Mouse (Mus musculus): Measurements from ENCODE around the gene Olfr279. TPM values are rescaled to one million over a fixed set of nuclear protein-coding genes. Genes with fewer than 3 reads are reported as not detected.

The Olfr279 gene
- polyA plus RNA-seq, 1 experiment from 2014 or later = not detected

DNA sequence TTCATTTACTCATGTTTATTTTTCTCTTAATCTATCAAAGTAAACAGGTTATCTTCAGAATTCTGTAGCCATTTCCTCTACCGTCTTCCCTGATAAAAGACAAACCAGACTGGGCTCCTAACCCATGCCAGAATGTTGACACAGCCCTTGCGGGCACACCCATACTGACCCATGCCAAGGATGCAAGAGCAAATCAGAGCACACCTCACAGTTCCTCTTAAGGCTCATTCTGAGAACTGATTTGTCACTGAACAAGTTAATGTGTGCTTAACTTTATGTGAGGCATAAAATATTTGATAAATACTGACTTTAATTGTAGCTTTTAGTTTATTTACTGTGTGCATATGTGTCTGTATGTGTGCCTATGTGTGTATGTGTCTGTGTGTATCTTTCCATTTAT, 870 bp upstream of the Olfr279 start:
- no peaks in the 10 kb centered on the region for H3K9me3 ChIP-seq (replicated peaks; ENCODE audit: low read length)
- TF ChIP-seq CTCF (IDR thresholded peaks at IDR 0.05; ENCODE audit: low read depth) = no peak
- H3K27ac ChIP-seq = no peak overlapping the region
- H3K4me2 ChIP-seq (ENCODE audit: low read length) = no peak overlapping the region
- H3K4me3 ChIP-seq (replicated peaks; ENCODE audit: low read depth, low read length) = no peak overlapping the region
- DNase-seq (ENCODE audit: low spot score) = no peak
- H3K27me3 ChIP-seq (ENCODE audit: insufficient read depth, low read length) = no peaks in the 10 kb centered on the region
- ATAC-seq (replicated peaks; ENCODE audit: low FRiP score, low read depth) = no peak
- WGBS = 74% methylated on average over 2 of the region's 2 CpGs
- H3K9ac ChIP-seq (ENCODE audit: low read depth, low read length) = no peak overlapping the region
- no peaks in the 10 kb centered on the region for H3K36me3 ChIP-seq (ENCODE audit: insufficient read depth, low read length)
- no peaks in the 10 kb centered on the region for H3K4me1 ChIP-seq (replicated peaks; ENCODE audit: insufficient read depth, low read length)

DNA sequence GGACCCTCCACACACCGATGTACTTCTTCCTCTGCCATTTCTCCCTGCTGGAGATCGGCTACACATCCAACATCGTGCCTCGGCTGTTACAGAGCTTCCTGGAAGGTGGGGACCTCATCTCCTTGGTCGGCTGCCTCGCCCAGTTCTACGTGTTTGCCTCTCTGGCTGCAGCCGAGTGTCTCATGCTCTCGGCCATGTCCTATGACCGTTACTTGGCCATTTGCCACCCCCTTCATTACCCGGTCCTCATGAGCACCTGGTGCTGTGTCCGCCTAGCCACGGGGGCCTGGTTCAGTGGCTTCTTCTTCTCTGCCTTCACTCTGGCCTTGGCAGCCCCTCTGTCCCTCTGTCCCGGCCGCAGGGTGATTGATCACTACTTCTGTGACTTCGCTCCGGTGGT, 5.4 kb downstream of the Olfr279 start:
- DNase-seq (ENCODE audit: low spot score) (no peak), ATAC-seq (replicated peaks; ENCODE audit: low FRiP score, low read depth) (no peak)
- Histone ChIP-seq H3K27ac (no peak overlapping the region), H3K9ac (ENCODE audit: low read depth, low read length) (no peak overlapping the region), H3K36me3 (ENCODE audit: insufficient read depth, low read length) (no peaks in the 10 kb centered on the region), H3K4me1 (replicated peaks; ENCODE audit: insufficient read depth, low read length) (no peaks in the 10 kb centered on the region), H3K4me3 (replicated peaks; ENCODE audit: low read depth, low read length) (no peak overlapping the region), H3K4me2 (ENCODE audit: low read length) (no peak overlapping the region), H3K27me3 (ENCODE audit: insufficient read depth, low read length) (no peaks in the 10 kb centered on the region), H3K9me3 (replicated peaks; ENCODE audit: low read length) (no peaks in the 10 kb centered on the region)
- TF ChIP-seq CTCF (IDR thresholded peaks at IDR 0.05; ENCODE audit: low read depth) = no peak
- WGBS = 86% methylated on average over 17 of the region's 17 CpGs

DNA sequence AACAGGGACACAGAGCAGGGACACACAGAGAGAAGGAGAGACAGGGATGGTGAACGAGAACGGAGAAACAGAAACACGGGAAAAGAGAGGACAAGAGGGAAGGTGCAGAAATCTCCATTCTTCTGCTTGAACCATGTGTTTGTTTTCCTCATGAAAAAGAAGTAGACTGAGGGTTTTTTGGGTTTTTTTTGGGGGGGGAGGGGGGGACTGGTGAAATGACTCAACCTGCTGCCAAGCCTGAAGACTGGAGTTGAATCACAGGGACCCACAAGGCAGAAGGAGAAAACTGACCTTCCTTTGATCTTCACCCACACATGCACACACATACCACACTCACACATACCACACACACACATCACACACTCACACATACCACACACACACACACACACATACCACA, 11.1 kb downstream of the Olfr279 start:
- Histone ChIP-seq H3K36me3 (ENCODE audit: insufficient read depth, low read length) (no peaks in the 10 kb centered on the region), H3K9me3 (replicated peaks; ENCODE audit: low read length) (no peaks in the 10 kb centered on the region), H3K4me3 (replicated peaks; ENCODE audit: low read depth, low read length) (no peak overlapping the region), H3K27me3 (ENCODE audit: insufficient read depth, low read length) (no peaks in the 10 kb centered on the region), H3K4me1 (replicated peaks; ENCODE audit: insufficient read depth, low read length) (no peaks in the 10 kb centered on the region), H3K9ac (ENCODE audit: low read depth, low read length) (no peak overlapping the region), H3K27ac (no peak overlapping the region), H3K4me2 (ENCODE audit: low read length) (no peak overlapping the region)
- DNase-seq (ENCODE audit: low spot score) (no peak), ATAC-seq (replicated peaks; ENCODE audit: low FRiP score, low read depth) (no peak)
- TF ChIP-seq CTCF (IDR thresholded peaks at IDR 0.05; ENCODE audit: low read depth) = no peak
- WGBS = 83% methylated on average over 3 of the region's 3 CpGs

DNA sequence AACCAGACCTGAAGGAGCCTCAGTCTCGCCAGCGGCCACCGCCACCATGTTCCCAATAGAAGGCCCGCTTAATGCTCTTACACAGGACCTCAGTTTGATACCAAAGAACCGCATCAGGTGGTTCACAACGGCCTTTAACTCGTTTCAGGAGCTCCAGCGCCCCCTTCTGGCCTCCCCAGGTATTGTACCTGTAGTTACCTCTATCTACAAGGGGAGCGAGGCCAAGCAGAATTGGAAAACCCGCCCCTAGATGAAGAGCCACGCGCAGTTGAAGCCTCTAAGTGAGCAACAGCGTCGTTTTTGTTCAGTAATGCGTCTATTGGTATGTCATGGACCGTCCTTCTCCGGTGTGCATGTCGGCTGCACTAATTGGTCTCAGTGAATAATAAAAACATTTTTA, 12.3 kb downstream of the Olfr279 start:
- H3K27me3 ChIP-seq (ENCODE audit: insufficient read depth, low read length) = no peaks in the 10 kb centered on the region
- DNase-seq (ENCODE audit: low spot score) (peak; percentile 63), ATAC-seq (replicated peaks; ENCODE audit: low FRiP score, low read depth) (no peak)
- WGBS = 12% methylated on average over 18 of the region's 18 CpGs
- no peak overlapping the region for H3K4me2 ChIP-seq (ENCODE audit: low read length)
- no peak overlapping the region for H3K4me3 ChIP-seq (replicated peaks; ENCODE audit: low read depth, low read length)
- peak; percentile 82 for TF ChIP-seq CTCF (IDR thresholded peaks at IDR 0.05; ENCODE audit: low read depth)
- H3K27ac ChIP-seq = no peak overlapping the region
- H3K36me3 ChIP-seq (ENCODE audit: insufficient read depth, low read length) = no peaks in the 10 kb centered on the region
- no peaks in the 10 kb centered on the region for H3K4me1 ChIP-seq (replicated peaks; ENCODE audit: insufficient read depth, low read length)
- no peaks in the 10 kb centered on the region for H3K9me3 ChIP-seq (replicated peaks; ENCODE audit: low read length)
- no peak overlapping the region for H3K9ac ChIP-seq (ENCODE audit: low read depth, low read length)

DNA sequence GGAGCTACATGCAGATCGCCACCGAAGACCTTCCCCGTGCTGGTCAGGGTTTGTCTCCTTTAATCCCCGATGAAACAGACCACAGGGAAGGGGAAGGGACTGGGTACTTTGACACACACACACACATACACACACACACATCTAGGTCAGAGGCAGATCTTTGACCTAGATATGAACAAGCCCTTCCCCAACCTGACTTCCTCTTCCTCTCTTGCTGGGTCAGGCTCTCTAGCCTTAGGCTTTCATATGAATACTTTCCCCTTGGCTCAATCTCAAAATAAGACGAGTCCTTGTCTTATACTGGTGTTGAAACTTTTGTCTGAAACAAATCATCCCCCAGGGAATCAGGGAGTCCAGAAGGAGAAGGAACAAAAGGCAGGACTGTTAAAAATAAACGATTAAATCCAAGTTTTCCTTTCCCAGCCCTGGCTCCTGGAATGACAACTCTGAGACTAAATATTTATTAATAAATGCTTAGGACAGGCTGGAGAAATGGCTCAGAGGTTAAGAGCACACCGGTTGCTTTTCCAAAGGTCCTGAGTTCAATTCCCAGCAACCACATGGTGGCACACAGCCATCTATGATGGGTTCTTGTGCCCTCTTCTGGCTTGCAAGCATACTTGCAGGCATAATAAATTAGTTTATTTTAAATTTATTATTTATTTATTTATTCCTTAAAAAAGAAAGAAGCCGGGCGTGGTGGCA, 14.2 kb downstream of the Olfr279 start:
- Histone ChIP-seq H3K27ac (no peak overlapping the region), H3K9me3 (replicated peaks; ENCODE audit: low read length) (no peaks in the 10 kb centered on the region), H3K9ac (ENCODE audit: low read depth, low read length) (no peak overlapping the region), H3K4me3 (replicated peaks; ENCODE audit: low read depth, low read length) (no peak overlapping the region), H3K27me3 (ENCODE audit: insufficient read depth, low read length) (no peaks in the 10 kb centered on the region), H3K36me3 (ENCODE audit: insufficient read depth, low read length) (no peaks in the 10 kb centered on the region), H3K4me2 (ENCODE audit: low read length) (no peak overlapping the region), H3K4me1 (replicated peaks; ENCODE audit: insufficient read depth, low read length) (no peaks in the 10 kb centered on the region)
- WGBS = 70% methylated on average over 9 of the region's 9 CpGs
- ATAC-seq (replicated peaks; ENCODE audit: low FRiP score, low read depth) = no peak
- no peak for DNase-seq (ENCODE audit: low spot score)
- TF ChIP-seq CTCF (IDR thresholded peaks at IDR 0.05; ENCODE audit: low read depth) = no peak

DNA sequence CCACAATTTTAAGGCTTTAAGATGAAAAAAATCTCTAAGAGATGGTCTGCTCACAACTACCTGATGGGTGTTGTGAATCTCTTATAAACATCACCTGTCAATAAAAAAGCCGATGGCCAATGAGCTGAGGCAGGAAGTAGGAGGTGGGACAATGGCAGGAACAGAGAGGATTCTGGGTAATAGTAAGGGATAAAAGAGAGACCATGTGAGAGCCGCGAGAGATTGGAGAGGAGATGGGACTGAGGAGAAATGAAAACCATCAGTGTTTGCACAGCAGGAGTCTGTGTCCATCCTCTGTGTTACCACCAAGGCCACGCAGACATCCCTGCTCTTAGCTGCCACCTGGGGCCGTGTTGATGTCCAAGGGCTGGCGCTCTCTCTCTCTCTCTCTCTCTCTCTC, 15.1 kb downstream of the Olfr279 start:
- Histone ChIP-seq H3K9me3 (replicated peaks; ENCODE audit: low read length) (no peaks in the 10 kb centered on the region), H3K27me3 (ENCODE audit: insufficient read depth, low read length) (no peaks in the 10 kb centered on the region), H3K4me2 (ENCODE audit: low read length) (no peak overlapping the region), H3K9ac (ENCODE audit: low read depth, low read length) (no peak overlapping the region), H3K4me1 (replicated peaks; ENCODE audit: insufficient read depth, low read length) (no peaks in the 10 kb centered on the region), H3K4me3 (replicated peaks; ENCODE audit: low read depth, low read length) (no peak overlapping the region), H3K36me3 (ENCODE audit: insufficient read depth, low read length) (no peaks in the 10 kb centered on the region), H3K27ac (no peak overlapping the region)
- TF ChIP-seq CTCF (IDR thresholded peaks at IDR 0.05; ENCODE audit: low read depth) = no peak
- DNase-seq (ENCODE audit: low spot score) = no peak
- 89% methylated on average over 6 of the region's 6 CpGs for WGBS
- ATAC-seq (replicated peaks; ENCODE audit: low FRiP score, low read depth) = no peak

DNA sequence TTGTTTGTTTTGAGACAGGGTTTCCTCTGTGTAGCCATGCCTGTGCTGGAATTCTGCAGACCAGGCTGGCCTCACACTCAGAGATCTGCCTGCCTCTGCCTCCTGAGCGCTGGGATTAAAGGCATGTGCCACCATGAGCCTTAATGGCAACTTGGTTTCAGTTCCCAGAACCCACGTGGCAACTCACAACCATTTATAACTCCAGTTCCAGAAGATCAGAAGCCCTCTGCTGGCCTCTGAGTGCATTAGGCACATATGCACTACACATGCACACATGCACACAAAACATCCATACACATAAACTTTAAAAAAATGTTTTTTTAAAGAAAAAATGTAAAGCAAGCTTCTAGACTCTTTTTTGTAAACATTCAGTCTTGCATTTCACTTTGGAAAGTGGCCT, 17.2 kb downstream of the Olfr279 start:
- no peaks in the 10 kb centered on the region for H3K4me1 ChIP-seq (replicated peaks; ENCODE audit: insufficient read depth, low read length)
- no peak overlapping the region for H3K9ac ChIP-seq (ENCODE audit: low read depth, low read length)
- no peak for TF ChIP-seq CTCF (IDR thresholded peaks at IDR 0.05; ENCODE audit: low read depth)
- 49% methylated on average over 2 of the region's 2 CpGs for WGBS
- H3K27ac ChIP-seq = no peak overlapping the region
- no peaks in the 10 kb centered on the region for H3K36me3 ChIP-seq (ENCODE audit: insufficient read depth, low read length)
- H3K9me3 ChIP-seq (replicated peaks; ENCODE audit: low read length) = no peaks in the 10 kb centered on the region
- DNase-seq (ENCODE audit: low spot score) (no peak), ATAC-seq (replicated peaks; ENCODE audit: low FRiP score, low read depth) (no peak)
- no peak overlapping the region for H3K4me2 ChIP-seq (ENCODE audit: low read length)
- H3K27me3 ChIP-seq (ENCODE audit: insufficient read depth, low read length) = no peaks in the 10 kb centered on the region
- no peak overlapping the region for H3K4me3 ChIP-seq (replicated peaks; ENCODE audit: low read depth, low read length)

All from kidney, postnatal 0 days (tissue).